Mouse (Mus musculus): ENCODE results near the gene Tulp2.

Gene Tulp2

GRCm38 (mm10) chr7:45554744-45555143 lies 73.1 kb downstream of the Tulp2 start, which contains the start of gene Hsd17b14:
TSS of gene Hsd17b14 (plus strand) at chr7:45554893.
- DNase-seq (ENCODE audit: low spot score), result no peak

- DNase-seq (ENCODE audit: low spot score), result peak; percentile 47
Observed at GRCm38 (mm10) chr7:45555787-45556186, 74.1 kb downstream of the Tulp2 start.

GRCm38 (mm10) chr7:45558907-45559306 lies 77.2 kb downstream of the Tulp2 start:
- no peak for DNase-seq (ENCODE audit: low spot score)

GRCm38 (mm10) chr7:45560241-45560640 lies 78.6 kb downstream of the Tulp2 start:
- no peak for DNase-seq (ENCODE audit: low spot score)

GRCm38 (mm10) chr7:45560843-45561623 lies 79.4 kb downstream of the Tulp2 start:
- DNase-seq (ENCODE audit: low spot score), result peak; percentile 57

- DNase-seq (ENCODE audit: low spot score), result no peak
Observed at GRCm38 (mm10) chr7:45561624-45562520, 80.2 kb downstream of the Tulp2 start.

DNA sequence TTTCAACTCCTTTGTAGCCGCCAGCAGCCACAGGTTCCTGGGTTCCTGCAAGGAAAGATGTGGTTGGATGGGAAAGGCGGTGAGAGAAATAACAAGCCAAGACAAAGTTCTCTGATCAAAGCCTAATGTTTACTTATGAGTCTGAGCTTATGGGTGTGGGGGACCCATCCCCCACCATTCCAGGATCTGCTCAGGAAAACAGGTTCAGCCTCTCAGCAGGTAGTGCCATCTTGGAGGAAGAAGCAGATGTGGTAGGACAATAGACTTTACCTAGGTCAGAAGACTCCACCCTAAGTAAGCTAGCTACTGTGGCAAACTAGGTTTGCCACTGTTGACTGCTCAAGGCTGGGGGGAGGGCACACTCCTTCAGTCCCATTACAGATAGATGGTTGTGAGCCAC lies 83.1 kb downstream of the Tulp2 start:
- no peak for DNase-seq (ENCODE audit: low spot score)

DNA sequence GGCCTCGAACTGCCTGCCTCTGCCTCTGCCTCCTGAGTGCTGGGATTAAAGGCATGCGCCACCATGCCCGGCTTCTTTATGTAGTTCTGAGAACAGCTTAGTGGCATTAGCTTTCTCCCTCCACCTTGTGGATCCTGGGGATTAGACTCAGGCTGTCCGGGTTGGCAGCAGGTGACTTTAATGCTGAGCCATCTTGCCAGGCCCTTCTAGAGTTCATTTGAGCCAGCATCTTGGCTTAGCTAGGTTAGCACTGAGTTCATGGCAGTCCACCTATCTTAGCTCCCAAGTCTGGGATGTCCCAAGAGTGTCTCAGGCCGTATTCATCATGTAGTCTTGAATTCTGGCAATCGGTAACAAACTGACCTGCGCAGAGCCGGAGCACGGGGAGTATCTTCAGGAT lies 83.8 kb downstream of the Tulp2 start:
- no peak for DNase-seq (ENCODE audit: low spot score)

GRCm38 (mm10) chr7:45567112-45567779 lies 85.6 kb downstream of the Tulp2 start:
- no peak for DNase-seq (ENCODE audit: low spot score)

DNA sequence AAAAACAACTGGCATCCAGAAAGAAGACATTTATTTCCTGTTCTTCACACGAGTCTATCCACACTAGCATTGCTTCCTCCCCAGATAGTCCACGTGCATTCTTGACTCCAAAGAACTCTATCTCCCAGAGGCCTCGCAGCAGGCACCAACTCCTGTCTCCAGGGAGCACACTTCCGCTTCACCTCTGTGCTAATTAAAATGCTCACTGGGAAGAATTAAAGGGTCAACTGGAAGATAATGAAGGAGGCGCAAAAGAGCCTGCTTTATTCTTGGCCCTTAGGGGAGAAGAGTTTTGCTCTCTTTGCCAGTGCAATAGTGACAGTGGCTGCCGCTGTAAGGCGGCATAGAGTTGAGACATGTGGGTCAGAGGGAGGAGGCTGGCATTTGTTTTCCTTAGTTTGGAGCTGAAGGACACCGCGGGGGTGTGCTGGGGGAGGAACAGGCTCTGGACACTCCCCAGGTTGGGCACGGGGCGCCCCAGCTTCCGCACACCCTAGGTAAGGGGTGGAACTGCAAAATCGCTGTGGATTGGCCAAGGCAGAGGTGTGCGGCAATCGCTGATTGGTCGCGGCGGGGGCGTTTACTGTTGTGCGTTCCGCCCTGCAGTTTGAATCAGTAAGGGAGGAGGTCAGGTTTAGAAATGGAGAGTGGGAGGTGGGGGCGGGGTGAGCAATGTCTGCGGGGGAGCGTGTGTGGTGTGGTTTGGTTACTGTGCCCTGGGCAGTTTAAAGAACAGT lies 86.3 kb downstream of the Tulp2 start:
- DNase-seq (ENCODE audit: low spot score), result peak; percentile 76

- no peak for DNase-seq (ENCODE audit: low spot score)
Observed at GRCm38 (mm10) chr7:45568601-45569473, 87.2 kb downstream of the Tulp2 start.

- DNase-seq (ENCODE audit: low spot score), result peak; percentile 54
Observed at GRCm38 (mm10) chr7:45570103-45570741, 88.5 kb downstream of the Tulp2 start, which contains the start of gene Bcat2. TSS of gene Bcat2 (plus strand) at chr7:45570153.

DNA sequence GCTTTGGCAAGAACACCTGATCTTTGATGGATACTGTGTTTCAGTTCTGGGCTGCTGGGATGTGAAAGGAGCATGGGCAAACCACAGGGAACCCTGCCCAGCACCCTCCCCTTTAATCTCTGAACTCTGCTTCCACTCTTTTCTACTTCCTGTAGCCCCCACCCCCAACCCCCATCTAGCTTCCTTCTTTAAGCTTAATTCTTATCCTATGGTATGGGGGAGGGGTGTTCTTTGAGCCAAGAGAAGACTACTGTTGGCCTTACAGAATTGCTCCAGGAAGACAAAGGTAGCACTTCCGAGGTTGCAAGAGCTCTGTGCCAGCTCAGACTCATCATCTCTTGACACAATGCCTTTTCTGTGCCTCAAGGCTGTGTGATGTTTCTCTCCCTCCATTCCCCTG lies 90.3 kb downstream of the Tulp2 start:
- no peak for DNase-seq (ENCODE audit: low spot score)
